Mouse (Mus musculus): ENCODE results near the gene Gm18596.
"Not testable (repeated sequence)": the region's sequence is repeated elsewhere in the genome, so short reads cannot be mapped to it uniquely, and the experiment has no call there.

The Gm18596 gene

DNA sequence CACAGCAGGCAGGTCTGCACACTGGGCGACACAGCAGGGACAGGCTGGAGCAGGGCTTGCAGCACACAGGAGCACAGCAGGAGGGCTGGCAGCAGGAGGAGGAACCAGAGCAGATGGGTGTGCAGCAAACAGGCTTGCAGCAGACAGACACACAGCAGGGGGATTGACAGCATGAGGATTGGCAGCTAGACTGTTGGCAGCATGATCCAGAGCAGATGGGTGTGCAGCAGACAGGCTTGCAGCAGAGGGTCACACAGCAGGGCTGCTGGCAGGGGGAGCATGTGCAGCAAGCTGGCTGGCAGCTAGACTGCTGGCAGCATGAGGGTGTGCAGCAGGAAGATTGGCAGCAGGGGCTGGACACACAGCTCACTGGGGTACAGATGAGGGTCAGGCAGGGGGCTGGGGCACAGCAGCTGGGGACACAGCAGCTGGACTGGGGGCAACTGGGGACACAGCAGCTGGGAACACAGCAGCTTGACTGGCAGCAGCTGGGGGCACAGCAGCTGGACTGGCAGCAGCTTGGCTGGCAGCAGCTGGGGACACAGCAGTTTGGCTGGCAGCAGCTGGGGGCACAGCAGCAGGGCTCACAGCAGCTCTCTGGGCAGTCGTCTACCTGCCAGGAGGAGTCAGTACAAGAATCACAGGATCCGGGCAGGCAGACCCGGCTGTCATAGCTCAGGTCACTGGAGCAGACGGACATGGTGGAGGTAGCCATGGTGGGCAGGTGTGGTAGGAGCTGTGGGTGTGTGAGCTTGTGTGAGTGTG is at the start of gene Gm18596:
Gene Gm18596, minus strand, starts transcription at position 715 of the 765 bp plus-strand sequence.
- not testable (repeated sequence) for DNase-seq (ENCODE audit: low read depth, low spot score)

- DNase-seq (ENCODE audit: low read depth, low spot score): no peak
Measured at GRCm38 (mm10) chr10:77788621-77789020, 46.2 kb upstream of the Gm18596 start.

DNA sequence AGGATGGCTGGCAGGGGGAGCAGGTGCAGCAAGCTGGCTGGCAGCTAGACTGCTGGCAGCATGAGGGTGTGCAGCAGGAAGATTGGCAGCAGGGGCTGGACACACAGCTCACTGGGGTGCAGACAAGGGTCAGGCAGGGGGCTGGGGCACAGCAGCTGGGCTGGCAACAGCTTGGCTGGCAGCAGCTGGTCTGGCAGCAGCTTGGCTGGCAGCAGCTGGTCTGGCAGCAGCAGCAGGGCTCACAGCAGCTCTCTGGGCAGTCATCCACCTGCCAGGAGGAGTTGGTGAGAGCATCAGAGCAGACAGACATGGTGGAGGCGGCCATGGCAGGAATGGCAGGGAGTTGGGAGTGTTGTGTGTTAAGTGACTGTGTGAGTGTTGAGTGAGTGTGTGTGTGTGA is 45.4 kb upstream of the Gm18596 start, which contains the start of gene Gm7137:
Gene Gm7137, minus strand, starts transcription at position 325 of the 400 bp plus-strand sequence.
- DNase-seq (ENCODE audit: low read depth, low spot score): not testable (repeated sequence)

GRCm38 (mm10) chr10:77783396-77783795 is 41.0 kb upstream of the Gm18596 start:
- DNase-seq (ENCODE audit: low read depth, low spot score): not testable (repeated sequence)

- not testable (repeated sequence) for DNase-seq (ENCODE audit: low read depth, low spot score)
Measured at GRCm38 (mm10) chr10:77782442-77782841, 40.0 kb upstream of the Gm18596 start, which contains the start of gene Gm3250. Gm3250 (minus strand) TSS chr10:77782542.

GRCm38 (mm10) chr10:77776844-77777243 is 34.4 kb upstream of the Gm18596 start, which contains the start of gene Gm7138:
Gm7138 (minus strand) TSS chr10:77776944.
- not testable (repeated sequence) for DNase-seq (ENCODE audit: low read depth, low spot score)

GRCm38 (mm10) chr10:77772142-77772541 is 29.7 kb upstream of the Gm18596 start:
- not testable (repeated sequence) for DNase-seq (ENCODE audit: low read depth, low spot score)

DNA sequence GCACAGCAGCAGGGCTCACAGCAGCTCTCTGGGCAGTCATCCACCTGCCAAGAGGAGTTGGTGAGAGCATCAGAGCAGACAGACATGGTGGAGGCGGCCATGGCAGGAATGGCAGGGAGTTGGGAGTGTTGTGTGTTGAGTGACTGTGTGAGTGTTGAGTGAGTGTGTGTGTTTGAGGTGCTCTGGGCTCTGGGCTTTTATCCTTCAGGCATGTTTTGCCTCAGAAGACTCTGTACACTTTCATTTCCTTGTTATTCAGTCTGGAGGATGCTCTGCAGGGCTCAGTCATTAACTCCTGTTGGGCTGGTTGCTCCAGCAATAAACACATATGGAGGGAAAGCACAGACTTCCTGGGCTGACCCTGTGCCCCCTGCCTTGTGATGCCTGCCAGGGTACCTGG is 28.8 kb upstream of the Gm18596 start, which contains the start of gene Gm3238:
Gene Gm3238, minus strand, starts transcription at position 101 of the 400 bp plus-strand sequence.
- DNase-seq (ENCODE audit: low read depth, low spot score): not testable (repeated sequence)

DNA sequence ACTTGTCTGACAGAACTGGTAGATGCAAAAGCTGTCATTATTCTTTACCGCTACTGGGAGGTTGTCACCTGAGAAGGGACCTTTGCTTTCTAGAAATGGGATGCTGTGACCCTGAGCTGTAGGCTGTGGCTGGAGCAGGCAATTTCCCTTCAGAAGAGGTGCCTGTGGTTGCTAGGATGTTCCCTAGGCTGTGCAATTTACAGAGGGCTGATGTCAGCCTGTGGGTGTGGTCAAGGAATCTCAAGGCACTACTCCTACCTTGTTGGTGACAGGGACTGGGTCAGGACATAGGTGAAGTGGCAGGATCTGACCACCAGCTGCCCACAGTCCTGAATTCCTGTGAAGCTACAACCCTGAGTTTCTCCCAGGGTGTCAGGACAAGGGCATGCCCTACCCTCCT is 27.3 kb upstream of the Gm18596 start:
- no peak for DNase-seq (ENCODE audit: low read depth, low spot score)

DNA sequence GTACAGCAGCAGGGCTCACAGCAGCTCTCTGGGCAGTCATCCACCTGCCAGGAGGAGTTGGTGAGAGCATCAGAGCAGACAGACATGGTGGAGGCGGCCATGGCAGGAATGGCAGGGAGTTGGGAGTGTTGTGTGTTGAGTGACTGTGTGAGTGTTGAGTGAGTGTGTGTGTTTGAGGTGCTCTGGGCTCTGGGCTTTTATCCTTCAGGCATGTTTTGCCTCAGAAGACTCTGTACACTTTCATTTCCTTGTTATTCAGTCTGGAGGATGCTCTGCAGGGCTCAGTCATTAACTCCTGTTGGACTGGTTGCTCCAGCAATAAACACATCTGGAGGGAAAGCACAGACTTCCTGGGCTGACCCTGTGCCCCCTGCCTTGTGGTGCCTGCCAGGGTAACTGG is 17.1 kb upstream of the Gm18596 start, which contains the start of gene Gm3233:
Gene Gm3233, minus strand, starts transcription at position 101 of the 400 bp plus-strand sequence.
- DNase-seq (ENCODE audit: low read depth, low spot score): not testable (repeated sequence)

GRCm38 (mm10) chr10:77753448-77753847 is 11.0 kb upstream of the Gm18596 start:
- DNase-seq (ENCODE audit: low read depth, low spot score): peak; percentile 38

DNA sequence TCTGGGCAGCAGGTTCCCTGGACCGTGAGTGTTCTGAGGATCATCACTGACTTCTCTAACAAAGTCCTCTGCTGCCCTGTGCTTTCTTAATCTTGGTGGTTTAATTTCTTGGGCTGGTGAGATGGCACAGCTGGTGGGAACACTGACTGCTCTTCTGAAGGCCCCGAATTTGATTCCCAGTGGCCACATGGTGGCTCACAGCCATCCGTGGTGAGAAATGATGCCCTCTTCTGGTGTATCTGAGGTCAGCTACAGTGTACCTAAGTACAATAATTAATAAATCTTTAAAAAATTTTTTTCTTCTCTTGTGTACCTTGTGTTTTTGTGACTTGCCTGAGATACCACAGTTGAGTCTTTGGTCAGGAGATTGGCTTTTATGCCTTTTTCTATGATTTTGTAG is 9.9 kb upstream of the Gm18596 start:
- DNase-seq (ENCODE audit: low read depth, low spot score): not testable (repeated sequence)

DNA sequence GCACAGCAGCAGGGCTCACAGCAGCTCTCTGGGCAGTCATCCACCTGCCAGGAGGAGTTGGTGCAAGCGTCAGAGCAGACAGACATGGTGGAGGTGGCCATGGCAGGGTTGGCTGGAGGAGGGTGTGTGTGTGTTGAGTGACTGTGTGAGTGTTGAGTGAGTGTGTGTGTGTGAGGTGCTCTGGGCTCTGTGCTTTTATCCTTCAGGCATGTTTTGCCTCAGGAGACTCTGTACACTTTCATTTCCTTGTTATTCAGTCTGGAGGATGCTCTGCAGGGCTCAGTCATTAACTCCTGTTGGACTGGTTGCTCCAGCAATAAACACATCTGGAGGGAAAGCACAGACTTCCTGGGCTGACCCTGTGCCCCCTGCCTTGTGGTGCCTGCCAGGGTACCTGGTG is 8.8 kb upstream of the Gm18596 start, which contains the start of gene Gm9736:
Gene Gm9736, minus strand, starts transcription at position 101 of the 400 bp plus-strand sequence.
- not testable (repeated sequence) for DNase-seq (ENCODE audit: low read depth, low spot score)

GRCm38 (mm10) chr10:77750686-77751085 is 8.2 kb upstream of the Gm18596 start:
- not testable (repeated sequence) for DNase-seq (ENCODE audit: low read depth, low spot score)

DNA sequence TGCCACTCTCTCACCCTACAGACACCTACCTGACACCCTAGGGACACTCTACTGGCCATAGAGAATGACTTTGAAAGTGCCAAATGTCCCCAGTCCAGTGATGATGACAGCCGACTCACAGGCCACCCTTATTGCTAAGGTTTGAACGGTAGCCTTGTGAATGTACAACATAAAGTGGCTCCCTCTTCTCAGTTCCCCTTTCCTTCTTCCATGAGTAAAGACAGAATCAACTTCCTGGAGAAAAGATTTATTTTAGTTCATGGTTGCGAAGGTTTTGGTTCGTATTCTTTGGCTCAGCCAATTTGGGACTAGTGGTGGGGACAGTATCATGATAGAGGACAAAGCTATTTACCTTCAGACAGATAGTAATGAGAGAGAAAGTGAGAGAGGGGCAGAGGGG is 3.5 kb downstream of the Gm18596 start:
- DNase-seq (ENCODE audit: low read depth, low spot score): no peak

DNA sequence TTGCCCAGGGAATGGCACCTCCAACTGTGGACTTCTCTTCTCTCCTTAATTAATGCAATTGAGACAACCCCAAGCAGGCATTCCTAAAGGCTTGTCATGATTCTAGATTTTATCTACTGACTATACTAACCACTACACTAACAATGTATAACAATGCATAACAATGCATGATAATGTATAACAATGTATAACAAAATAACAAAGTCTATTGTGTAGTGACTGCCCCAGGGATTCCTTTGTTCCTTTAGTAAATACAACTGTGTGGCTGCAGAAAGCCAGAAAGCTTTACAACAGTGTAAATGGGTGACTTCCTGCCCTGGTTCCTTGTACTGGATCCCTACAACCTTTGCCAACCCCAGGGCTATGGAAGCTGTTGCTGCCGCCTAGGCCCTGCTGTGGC is 6.5 kb downstream of the Gm18596 start:
- DNase-seq (ENCODE audit: low read depth, low spot score): no peak

- peak; percentile 27 for DNase-seq (ENCODE audit: low read depth, low spot score)
Measured at GRCm38 (mm10) chr10:77729241-77729640, 13.2 kb downstream of the Gm18596 start.

DNA sequence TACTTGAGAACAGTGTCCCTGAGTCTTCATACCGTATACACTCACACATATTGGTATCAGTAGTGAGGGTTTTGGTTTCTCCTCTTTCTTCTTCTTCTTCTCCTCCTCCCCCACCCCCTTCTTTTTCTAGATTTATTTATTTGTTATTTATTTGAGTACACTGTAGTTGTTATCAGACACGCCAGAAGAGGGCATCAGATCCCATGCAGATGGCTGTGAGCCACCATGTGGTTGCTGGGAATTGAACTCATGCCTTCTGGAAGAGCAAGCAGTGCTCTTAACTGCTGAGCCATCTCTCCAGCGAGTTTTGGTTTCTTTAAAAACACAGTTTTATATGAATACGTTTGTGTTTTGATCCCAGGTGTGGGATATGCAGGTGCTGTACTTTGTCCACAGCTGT is 14.2 kb downstream of the Gm18596 start:
- DNase-seq (ENCODE audit: low read depth, low spot score): peak; percentile 28

DNA sequence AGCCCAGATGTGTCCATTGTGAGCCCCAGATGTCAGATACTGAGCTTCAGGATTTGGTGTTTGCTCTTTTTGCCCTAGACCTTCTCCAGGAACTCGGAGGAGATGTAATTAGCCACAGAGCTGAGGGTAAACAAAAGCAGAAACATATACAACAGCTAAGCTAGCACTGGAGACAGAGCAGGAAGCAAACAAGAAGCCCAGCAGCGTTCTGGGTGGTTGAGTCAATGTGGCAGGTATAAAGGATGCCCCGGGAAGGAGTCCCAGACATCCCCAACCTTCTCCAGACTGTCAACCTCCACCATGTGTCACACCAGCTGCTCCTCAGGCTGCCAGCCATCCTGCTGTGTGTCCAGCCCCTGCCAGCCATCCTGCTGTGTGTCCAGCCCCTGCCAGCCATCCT is 16.3 kb downstream of the Gm18596 start, which contains the start of gene Gm10100:
Gene Gm10100, plus strand, starts transcription at position 301 of the 400 bp plus-strand sequence.
- DNase-seq (ENCODE audit: low read depth, low spot score): no peak

GRCm38 (mm10) chr10:77724855-77725254 is 17.6 kb downstream of the Gm18596 start:
- DNase-seq (ENCODE audit: low read depth, low spot score): no peak

DNA sequence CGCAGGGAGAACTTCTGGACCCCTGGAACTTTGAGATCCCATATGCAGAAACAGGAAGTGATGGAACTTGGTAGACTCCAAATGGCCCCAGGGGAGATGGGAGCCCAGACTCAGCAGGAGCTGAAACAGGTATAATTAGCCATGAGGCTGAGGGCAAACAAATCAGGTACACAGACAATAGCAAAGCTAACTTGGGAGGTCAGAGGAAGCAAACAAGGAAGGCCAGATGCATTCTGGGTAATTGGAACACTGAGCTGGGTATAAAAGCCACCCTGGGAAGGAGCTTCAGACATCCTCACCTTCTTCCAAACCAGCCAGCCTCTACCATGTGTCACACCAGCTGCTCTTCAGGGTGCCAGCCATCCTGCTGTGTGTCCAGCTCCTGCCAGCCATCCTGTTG is 22.1 kb downstream of the Gm18596 start, which contains the start of gene Krtap12-1:
Gene Krtap12-1, plus strand, starts transcription at position 301 of the 400 bp plus-strand sequence.
- DNase-seq (ENCODE audit: low read depth, low spot score): not testable (repeated sequence)

- no peak for DNase-seq (ENCODE audit: low read depth, low spot score)
Measured at GRCm38 (mm10) chr10:77715507-77715906, 26.9 kb downstream of the Gm18596 start, which contains the start of gene Gm10142. Gm10142 (plus strand) TSS chr10:77715807.

All from 3T3-L1 (cell line).